Mouse (Mus musculus): ENCODE measurements around the gene Spag5. TPM values are rescaled to one million over a fixed set of nuclear protein-coding genes. Genes with fewer than 3 reads are reported as not detected.

Spag5 gene
- 8.6 and 9.4 TPM in 2 replicates for polyA plus RNA-seq (2012; rRNA removed)

DNA sequence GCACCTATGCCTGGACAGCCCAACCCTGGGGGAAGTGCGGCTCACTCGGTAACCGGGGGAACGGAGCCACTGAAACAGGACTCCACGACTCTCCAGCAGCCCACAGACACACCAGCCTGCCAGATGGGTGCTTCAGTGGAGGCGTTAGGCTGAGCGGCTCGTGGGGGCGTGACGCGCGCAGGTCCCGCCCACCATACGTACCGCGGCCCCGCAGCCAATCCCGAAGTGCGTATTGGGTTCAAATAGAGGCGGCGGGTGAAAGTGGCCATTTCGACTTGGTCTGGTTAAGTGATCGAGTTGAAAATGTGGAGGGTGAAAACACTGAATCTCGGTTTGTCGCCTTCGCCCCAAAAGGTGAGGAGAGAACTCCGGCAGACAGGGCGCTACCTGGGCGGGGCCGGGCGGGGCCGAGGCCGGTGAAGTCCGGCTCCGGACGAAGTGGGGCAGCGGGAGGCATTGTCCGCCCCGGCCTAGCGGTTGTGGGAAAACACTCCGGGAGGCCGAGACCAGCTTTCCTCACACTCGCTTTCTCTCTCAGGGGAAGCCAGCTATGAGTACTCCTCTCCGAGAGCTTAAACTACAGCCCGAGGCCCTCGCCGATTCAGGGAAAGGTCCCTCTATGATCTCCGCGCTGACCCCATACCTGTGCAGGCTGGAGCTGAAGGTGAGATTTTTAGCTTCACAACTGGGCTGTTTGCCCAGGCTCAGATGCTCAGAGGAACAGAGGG is at the start of gene Spag5:
TSS of gene Spag5 (plus strand) at position 173 of the 728 bp plus-strand sequence.

DNA sequence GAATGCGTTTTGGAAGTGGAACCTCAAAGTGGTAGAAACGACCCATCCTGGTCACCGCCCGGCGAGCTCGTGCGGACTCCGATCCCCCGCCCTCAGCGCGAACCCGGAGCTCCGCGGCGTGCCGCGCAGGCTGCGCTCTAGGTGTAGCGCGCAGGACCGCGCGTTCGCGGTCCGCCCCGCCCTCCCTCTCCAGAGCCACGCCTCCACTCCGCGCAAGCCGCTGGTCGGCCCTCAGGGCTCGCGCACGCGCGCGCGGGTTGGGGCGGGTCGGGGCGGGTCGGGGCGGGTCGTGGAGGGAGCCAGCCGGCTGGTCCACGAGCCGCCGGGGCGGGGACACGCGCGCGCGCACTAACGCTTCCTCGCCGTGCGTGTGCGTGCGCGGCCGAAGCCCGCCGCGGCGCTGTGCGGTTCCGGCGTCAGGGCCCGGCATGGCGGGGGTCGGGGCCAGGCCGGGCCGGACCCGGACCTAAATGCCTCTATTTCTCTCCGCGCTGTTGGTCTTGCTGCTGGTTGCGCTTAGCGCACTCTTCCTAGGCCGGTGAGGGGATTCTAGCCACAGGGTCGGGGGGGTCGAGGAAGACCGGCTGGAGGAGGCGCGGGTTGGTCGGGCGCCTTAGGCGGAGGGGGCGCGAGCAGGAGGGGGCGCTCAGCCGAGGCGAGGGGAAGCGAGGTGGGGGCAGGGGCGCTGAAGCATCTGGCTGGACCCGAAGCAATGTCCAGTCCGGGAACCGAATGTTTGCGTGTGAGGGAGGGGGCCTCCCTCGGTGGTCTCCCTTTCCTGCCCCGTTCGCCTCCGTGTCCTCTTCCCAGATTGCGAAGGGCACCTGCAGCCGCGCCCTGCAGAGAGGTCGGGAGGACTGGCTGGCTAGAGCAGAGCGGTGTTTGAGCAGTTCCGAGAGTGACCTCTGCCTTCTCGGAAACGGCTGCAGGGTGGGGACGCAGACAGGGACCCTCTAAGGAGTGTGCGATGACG is 39.7 kb upstream of the Spag5 start, which contains the start of gene 2610507B11Rik:
TSS of gene 2610507B11Rik (plus strand) at position 373 of the 973 bp plus-strand sequence.

DNA sequence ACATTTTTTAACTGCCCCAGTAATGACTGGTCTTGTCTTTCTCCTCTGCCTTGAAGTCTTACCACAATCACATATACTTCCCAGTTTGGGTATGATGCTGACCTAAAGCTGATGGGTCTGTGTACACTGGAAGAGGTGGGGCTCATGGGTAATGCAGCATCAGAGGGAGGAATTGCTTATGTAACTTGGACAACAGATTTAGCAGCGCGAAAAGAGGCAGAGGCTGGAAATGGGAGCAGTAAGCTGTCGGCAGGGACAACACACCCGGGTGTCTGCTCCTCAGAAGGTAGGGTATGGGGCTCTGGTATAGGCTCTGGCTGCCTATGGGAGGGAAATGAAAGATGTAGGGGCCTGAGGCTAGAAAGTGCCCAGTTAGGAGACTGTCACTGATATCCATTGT is 10.7 kb upstream of the Spag5 start, which contains the start of gene BC030499:
TSS of gene BC030499 (plus strand) at position 188 of the 400 bp plus-strand sequence.

DNA sequence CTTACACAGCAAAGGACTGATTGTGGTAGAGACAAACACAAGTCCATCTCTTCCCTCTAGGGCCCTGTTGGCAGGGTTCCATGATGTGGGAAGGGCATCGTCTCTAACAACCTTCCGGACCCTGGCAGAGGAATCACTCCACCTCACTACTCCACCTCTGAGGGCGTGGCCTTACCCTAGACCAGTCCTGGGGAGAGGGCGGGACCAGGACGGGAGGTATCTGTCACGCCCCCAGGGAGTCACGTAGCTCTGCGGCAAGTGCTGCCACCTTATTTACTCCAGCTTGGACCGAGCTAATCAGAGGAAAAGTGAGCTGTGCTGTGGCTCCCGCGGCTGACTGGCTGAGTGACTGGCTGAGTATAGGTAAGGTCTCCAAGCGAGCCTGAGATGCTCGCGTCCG is 21.5 kb downstream of the Spag5 start, which contains the start of gene Aldoc:
TSS of gene Aldoc (plus strand) at position 109 of the 400 bp plus-strand sequence.

DNA sequence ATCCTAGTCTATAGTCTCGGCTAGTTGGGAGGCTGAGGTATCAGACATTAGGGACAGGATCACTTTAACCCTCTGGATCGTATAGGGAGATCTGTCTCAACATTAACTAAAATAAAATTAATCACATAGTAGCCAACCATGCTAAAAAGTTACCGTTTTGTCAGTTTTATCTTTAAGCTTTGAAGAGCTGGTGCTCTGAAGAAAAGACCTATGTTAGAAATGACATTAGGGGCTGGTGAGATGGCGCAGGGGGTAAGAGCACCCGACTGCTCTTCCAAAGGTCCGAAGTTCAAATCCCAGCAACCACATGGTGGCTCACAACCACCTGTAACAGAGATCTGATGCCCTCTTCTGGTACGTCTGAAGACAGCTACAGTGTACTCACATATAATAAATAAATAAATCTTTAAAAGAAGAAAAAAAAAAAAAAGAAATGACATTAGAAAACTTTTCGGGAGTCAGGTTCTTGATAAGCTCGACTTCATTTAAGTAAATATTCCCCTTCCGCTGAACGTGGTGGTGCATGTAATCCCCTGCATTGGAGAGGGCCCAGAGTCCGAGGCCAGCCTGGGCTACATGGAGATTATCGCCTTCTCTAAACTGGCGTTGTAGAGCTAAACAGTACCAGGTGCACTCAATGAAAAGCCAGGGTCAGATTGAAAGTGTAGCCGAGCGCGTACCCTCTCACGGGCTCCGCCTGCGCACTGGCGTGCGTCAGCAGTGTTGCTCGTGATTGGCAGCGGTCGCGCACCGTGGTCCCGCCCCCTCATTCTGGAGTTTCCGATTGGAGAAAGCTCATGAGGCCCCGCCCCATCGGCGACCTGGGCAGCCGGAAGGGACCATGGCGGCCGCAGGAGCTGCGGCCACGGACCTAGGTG is 26.5 kb downstream of the Spag5 start, which contains the start of gene Pigs:
TSS of gene Pigs (plus strand) at position 782 of the 878 bp plus-strand sequence.

DNA sequence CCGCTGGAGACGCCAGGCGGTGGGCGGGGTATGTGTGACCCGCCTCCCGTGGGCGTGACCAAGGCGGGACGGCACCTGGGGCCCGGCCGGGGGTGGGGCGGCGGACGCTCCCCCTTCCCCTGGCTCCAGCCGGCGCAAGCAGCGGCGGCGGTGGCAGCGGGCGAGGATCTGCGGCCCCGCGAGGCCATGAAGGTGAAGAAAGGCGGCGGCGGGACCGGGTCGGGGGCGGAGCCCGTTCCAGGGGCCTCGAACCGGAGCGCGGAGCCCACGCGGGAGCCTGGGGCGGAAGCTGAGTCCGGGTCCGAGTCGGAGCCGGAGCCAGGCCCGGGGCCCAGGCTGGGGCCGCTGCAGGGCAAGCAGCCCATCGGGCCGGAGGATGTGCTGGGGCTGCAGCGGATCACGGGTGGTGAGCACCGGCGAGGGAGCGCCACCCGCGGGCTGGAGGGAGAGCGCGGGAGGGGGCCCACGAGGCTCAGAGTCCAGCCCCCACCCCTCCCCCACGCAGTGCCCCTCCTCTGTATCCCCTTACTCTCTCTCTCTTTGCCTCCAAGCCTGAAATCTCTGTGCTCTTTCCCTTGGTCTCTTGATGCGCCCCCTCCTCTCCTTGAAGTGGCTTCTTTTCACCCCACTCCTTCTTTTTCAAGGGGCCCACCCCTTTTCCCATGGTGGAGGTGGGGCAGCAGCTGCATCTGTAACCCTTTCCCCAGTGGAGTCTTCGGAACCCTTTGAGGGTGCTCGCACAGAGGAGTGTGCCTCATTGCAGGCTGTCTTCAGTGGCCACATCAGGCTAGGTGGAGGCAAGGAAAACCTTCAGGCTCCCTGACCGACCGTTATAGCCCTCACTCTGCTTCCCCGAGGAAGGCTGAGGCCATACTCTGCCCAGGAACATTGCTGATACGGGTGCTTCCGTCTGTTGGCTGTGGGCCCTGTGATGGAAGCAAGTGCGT is 42.3 kb downstream of the Spag5 start, which contains the start of gene Unc119:
TSS of gene Unc119 (plus strand) at position 102 of the 947 bp plus-strand sequence.

Other genes starting within 250 kb of the Spag5 start
- 25.8 and 27.9 TPM in 2 replicates for gene Eral1, start 221.1 kb upstream of the Spag5 start, polyA plus RNA-seq (2012; rRNA removed)
- gene Fam222b, start 206.9 kb upstream of the Spag5 start, polyA plus RNA-seq (2012; rRNA removed) = 14.6 and 14.8 TPM in 2 replicates
- gene Traf4, start 135.9 kb upstream of the Spag5 start, polyA plus RNA-seq (2012; rRNA removed) = 141 and 147 TPM in 2 replicates
- gene Nek8, start 124.9 kb upstream of the Spag5 start, polyA plus RNA-seq (2012; rRNA removed) = 22.3 and 22.8 TPM in 2 replicates
- 42.4 and 46.5 TPM in 2 replicates for gene Tlcd1, start 124.8 kb upstream of the Spag5 start, polyA plus RNA-seq (2012; rRNA removed)
- 91.3 and 145 TPM in 2 replicates for gene Rpl23a, start 117.9 kb upstream of the Spag5 start, polyA plus RNA-seq (2012; rRNA removed)
- gene Rab34, start 113.1 kb upstream of the Spag5 start, polyA plus RNA-seq (2012; rRNA removed) = 29.9 and 32.3 TPM in 2 replicates
- 0.30 and 0.80 TPM in 2 replicates for gene Proca1, start 108.1 kb upstream of the Spag5 start, polyA plus RNA-seq (2012; rRNA removed)
- 109 and 111 TPM in 2 replicates for gene Sdf2, start 55.8 kb upstream of the Spag5 start, polyA plus RNA-seq (2012; rRNA removed)
- 17.3 and 23.4 TPM in 2 replicates for gene Supt6, start 55.5 kb upstream of the Spag5 start, polyA plus RNA-seq (2012; rRNA removed)
- 65.5 and 85.1 TPM in 2 replicates for gene 2610507B11Rik, start 39.8 kb upstream of the Spag5 start, polyA plus RNA-seq (2012; rRNA removed)
- gene BC030499, start 10.7 kb upstream of the Spag5 start, polyA plus RNA-seq (2012; rRNA removed) = 0.22 and 0.34 TPM in 2 replicates
- gene Aldoc, start 21.4 kb downstream of the Spag5 start, polyA plus RNA-seq (2012; rRNA removed) = 16.8 and 18.5 TPM in 2 replicates
- 96.0 and 116 TPM in 2 replicates for gene Pigs, start 26.9 kb downstream of the Spag5 start, polyA plus RNA-seq (2012; rRNA removed)
- 90.9 and 94.8 TPM in 2 replicates for gene Unc119, start 42.0 kb downstream of the Spag5 start, polyA plus RNA-seq (2012; rRNA removed)
- gene Foxn1, start 85.0 kb downstream of the Spag5 start, polyA plus RNA-seq (2012; rRNA removed) = 0.86 and 1.3 TPM in 2 replicates
- gene Slc13a2, start 120.7 kb downstream of the Spag5 start, polyA plus RNA-seq (2012; rRNA removed) = 243 and 292 TPM in 2 replicates
- 56.5 and 74.1 TPM in 2 replicates for gene Slc46a1, start 164.2 kb downstream of the Spag5 start, polyA plus RNA-seq (2012; rRNA removed)
- 0.83 and 1.00 TPM in 2 replicates for gene Sarm1, start 196.2 kb downstream of the Spag5 start, polyA plus RNA-seq (2012; rRNA removed)
- 2.4 and 6.1 TPM in 2 replicates for gene Vtn, start 197.6 kb downstream of the Spag5 start, polyA plus RNA-seq (2012; rRNA removed)
- gene Sebox, start 201.9 kb downstream of the Spag5 start, polyA plus RNA-seq (2012; rRNA removed) = not detected in 2 replicates
- gene Tmem199, start 210.6 kb downstream of the Spag5 start, polyA plus RNA-seq (2012; rRNA removed) = 6.8 and 8.4 TPM in 2 replicates
- gene Poldip2, start 210.7 kb downstream of the Spag5 start, polyA plus RNA-seq (2012; rRNA removed) = 37.7 and 42.1 TPM in 2 replicates
- 45.7 and 46.7 TPM in 2 replicates for gene Tnfaip1, start 234.8 kb downstream of the Spag5 start, polyA plus RNA-seq (2012; rRNA removed)
- gene Ift20, start 234.8 kb downstream of the Spag5 start, polyA plus RNA-seq (2012; rRNA removed) = 64.5 and 70.4 TPM in 2 replicates
- gene Tmem97, start 249.2 kb downstream of the Spag5 start, polyA plus RNA-seq (2012; rRNA removed) = 45.0 and 66.3 TPM in 2 replicates

Measured in colon, adult 2 months (tissue).